Mouse (Mus musculus) CH12.LX (cell line): Measurements from ENCODE around the gene C1galt1c1. TPM values are rescaled to one million over a fixed set of nuclear protein-coding genes. Genes with fewer than 3 reads are reported as not detected.

Source experiments
- DNase-seq: peaks from one replicate; pipeline ENCODE4 v3.0.0-alpha.2; 2013; ENCODE audit errors: extremely low read depth
- H3K27ac ChIP-seq: 2 replicates; pipeline ENCODE4 v1.5.1; 2012; ENCODE audit warnings: low read depth, mild to moderate bottlenecking, control low read depth, moderate library complexity; ENCODE audit not compliant: insufficient read depth
- H3K27me3 ChIP-seq: replicated peaks from 2 replicates; pipeline ENCODE3; 2012; ENCODE audit warnings: inconsistent platforms
- H3K36me3 ChIP-seq, 2 experiments: replicated peaks in 1 of 2; 2 replicates each; pipeline versions ENCODE3 to v1.6.1; 2012; ENCODE audit warnings: inconsistent platforms in 1 of 2, low read length in 1 of 2, mild to moderate bottlenecking in 1 of 2, mixed read lengths in 1 of 2, moderate library complexity in 1 of 2; ENCODE audit not compliant: control insufficient read depth in 1 of 2, insufficient read depth in 1 of 2
- H3K4me1 ChIP-seq, 2 experiments: 2 replicates each; pipeline ENCODE4 v1.6.1; 2012; ENCODE audit warnings: inconsistent platforms in 1 of 2, moderate library complexity in 1 of 2; ENCODE audit not compliant: insufficient read depth in 2 of 2, control insufficient read depth in 1 of 2
- H3K4me2 ChIP-seq: 2 replicates; pipeline ENCODE4 v1.6.1; 2012; ENCODE audit warnings: low read depth, mild to moderate bottlenecking, control low read depth; ENCODE audit not compliant: poor library complexity, insufficient read depth, severe bottlenecking
- H3K4me3 ChIP-seq, 3 experiments: fragments of 150-350 bp in 1 of 3; sonication (generic) in 1 of 3; replicated peaks in 1 of 3; 2 replicates each; pipeline versions ENCODE3 to v1.5.1; 2011 to 2012; ENCODE audit warnings: low read depth in 2 of 3, low read length in 2 of 3, mild to moderate bottlenecking in 2 of 3, moderate library complexity in 2 of 3, control low read depth in 1 of 3, improper control_type of control experiment in 1 of 3, inconsistent platforms in 1 of 3, mixed read lengths in 1 of 3; ENCODE audit not compliant: poor library complexity in 1 of 3
- H3K79me2 ChIP-seq: replicated peaks from 2 replicates; pipeline ENCODE4 v1.6.1; 2012; ENCODE audit warnings: mild to moderate bottlenecking, moderate library complexity; ENCODE audit not compliant: control insufficient read depth, poor library complexity, insufficient read depth, severe bottlenecking; ENCODE audit errors: extremely low read depth
- H3K9ac ChIP-seq: 2 replicates; pipeline ENCODE4 v1.6.1; 2012; ENCODE audit warnings: low read depth, mild to moderate bottlenecking, control low read depth, moderate library complexity; ENCODE audit not compliant: insufficient read depth
- H3K9me3 ChIP-seq: replicated peaks from 2 replicates; pipeline ENCODE3; 2012; ENCODE audit warnings: low read length, inconsistent platforms, mixed read lengths
- CHD1 ChIP-seq: IDR thresholded peaks from 2 replicates; pipeline ENCODE4 v1.6.1; 2012; ENCODE audit warnings: low read depth, low read length, improper control_type of control experiment, inconsistent platforms
- CHD2 ChIP-seq: IDR thresholded peaks from 2 replicates; pipeline ENCODE4 v1.6.1; 2011; ENCODE audit warnings: low read length, improper control_type of control experiment
- CTCF ChIP-seq, 2 experiments: IDR thresholded peaks in 1 of 2; conservative IDR thresholded peaks in 1 of 2; 2 replicates each; pipeline ENCODE4 v1.5.1; 2011 to 2012; ENCODE audit warnings: low read depth in 2 of 2, low read length in 2 of 2, improper control_type of control experiment in 1 of 2, inconsistent platforms in 1 of 2, mild to moderate bottlenecking in 1 of 2, moderate library complexity in 1 of 2
- E2F4 ChIP-seq: IDR thresholded peaks from 2 replicates; pipeline ENCODE4 v1.6.1; 2011; ENCODE audit warnings: low read depth, low read length, improper control_type of control experiment; ENCODE audit not compliant: insufficient replicate concordance
- ETS1 ChIP-seq: conservative IDR thresholded peaks from 2 replicates; pipeline ENCODE4 v1.6.1; 2012; ENCODE audit warnings: low read depth, mild to moderate bottlenecking, inconsistent platforms, low read length, improper control_type of control experiment, moderate library complexity
- GABPA ChIP-seq: IDR thresholded peaks from 2 replicates; pipeline ENCODE4 v1.6.1; 2012; ENCODE audit warnings: low read depth, low read length, improper control_type of control experiment, inconsistent platforms; ENCODE audit not compliant: insufficient replicate concordance
- HCFC1 ChIP-seq: IDR thresholded peaks from 2 replicates; pipeline ENCODE4 v1.6.1; 2012; ENCODE audit warnings: low read depth, mild to moderate bottlenecking, inconsistent platforms, low read length, improper control_type of control experiment
- IRF4 ChIP-seq: IDR thresholded peaks from 2 replicates; pipeline ENCODE4 v1.6.1; 2014; ENCODE audit warnings: low read depth, mild to moderate bottlenecking, inconsistent platforms, low read length, improper control_type of control experiment
- JUN ChIP-seq: IDR thresholded peaks from 2 replicates; pipeline ENCODE4 v1.6.1; 2011; ENCODE audit warnings: low read depth, mild to moderate bottlenecking, low read length, improper control_type of control experiment, moderate library complexity; ENCODE audit not compliant: insufficient read depth
- JUND ChIP-seq: conservative IDR thresholded peaks from 2 replicates; pipeline ENCODE4 v1.6.1; 2011; ENCODE audit warnings: low read depth, low read length, improper control_type of control experiment
- MXI1 ChIP-seq: IDR thresholded peaks from 2 replicates; pipeline ENCODE4 v1.6.1; 2011; ENCODE audit warnings: mild to moderate bottlenecking, low read depth, low read length, improper control_type of control experiment
- MYC ChIP-seq: IDR thresholded peaks from 2 replicates; pipeline ENCODE4 v1.6.1; 2011; ENCODE audit warnings: low read depth, mild to moderate bottlenecking, improper control_type of control experiment, low read length
- NELFE ChIP-seq: IDR thresholded peaks from 2 replicates; pipeline ENCODE4 v1.6.1; 2011; ENCODE audit warnings: low read depth, low read length, improper control_type of control experiment
- NRF1 ChIP-seq: IDR thresholded peaks from 2 replicates; pipeline ENCODE4 v1.6.1; 2014; ENCODE audit warnings: low read depth, mild to moderate bottlenecking, inconsistent platforms, low read length, improper control_type of control experiment, moderate library complexity
- PAX5 ChIP-seq: IDR thresholded peaks from 2 replicates; pipeline ENCODE4 v1.6.1; 2012; ENCODE audit warnings: low read length, inconsistent platforms, mixed read lengths
- SIN3A ChIP-seq: IDR thresholded peaks from 2 replicates; pipeline ENCODE4 v1.6.1; 2012; ENCODE audit warnings: low read length, improper control_type of control experiment, inconsistent platforms
- SMC3 ChIP-seq: IDR thresholded peaks from 2 replicates; pipeline ENCODE4 v1.6.1; 2011; ENCODE audit warnings: low read depth, low read length, improper control_type of control experiment
- UBTF ChIP-seq: IDR thresholded peaks from 2 replicates; pipeline ENCODE4 v1.6.1; 2012; ENCODE audit warnings: low read depth, mild to moderate bottlenecking, inconsistent platforms, low read length, improper control_type of control experiment, moderate library complexity
- ZC3H11A ChIP-seq: IDR thresholded peaks from 2 replicates; pipeline ENCODE4 v1.6.1; 2012; ENCODE audit warnings: low read depth, mild to moderate bottlenecking, inconsistent platforms, low read length, improper control_type of control experiment
- ZKSCAN1 ChIP-seq: IDR thresholded peaks from 2 replicates; pipeline ENCODE4 v1.6.1; 2012; ENCODE audit warnings: low read depth, inconsistent platforms, low read length, improper control_type of control experiment, borderline replicate concordance
- dilution Hi-C: fragments of 300-500 bp; cut with MboI; formaldehyde crosslinking; loops from 2 replicates; pipeline ENCODE4 v1.14.3; 2020; ENCODE audit warnings: low sequenced_read_pairs; ENCODE audit not compliant: extremely low pct_unique_long_range_greater_than_20kb, extremely low pct_ligation_motif_present
- in situ Hi-C: fragments of 300-500 bp; cut with MboI; formaldehyde crosslinking; loops from 3 replicates; pipeline ENCODE4 v1.14.3; 2019; ENCODE audit warnings: low sequenced_read_pairs, low pct_ligation_motif_present, low pct_unique_long_range_greater_than_20kb, mixed read lengths
- polyA plus RNA-seq: library from polyadenylated mRNA; unstranded; fragments of >175 nt; gene quantifications from 2 replicates; pipeline ENCODE4 v1.2.1, GENCODE M21; 2012; ENCODE audit warnings: low read depth; ENCODE audit not compliant: insufficient read length
- total RNA-seq, 2 experiments: library from RNA; depleted of rRNA; stranded (reverse); fragments of 300-350 nt in 1 of 2; fragments of >200 nt in 1 of 2; gene quantifications; 2 replicates each; pipeline ENCODE4 v1.2.3; 2012 to 2014

C1galt1c1 gene
- total and polyA plus RNA-seq, 3 experiments: 10.8 to 37.6 (median 12.0) TPM

- TF ChIP-seq JUN (no peak), ZC3H11A (no peak), E2F4 (0 out of 2 replicates have a peak, but pooled peaks have one; percentile 73), GABPA (no peak; the same call in 1 of the 2 replicates)
These were observed 34.5 kb downstream of the C1galt1c1 start, which contains the start of gene Mcts1 (continued) for GRCm38 (mm10) chrX:38600177-38600994.

- Histone ChIP-seq H3K9ac (no peak overlapping the region), H3K27ac (no peak overlapping the region), H3K4me2 (no peak overlapping the region), H3K27me3 (no peaks in the 10 kb centered on the region), H3K9me3 (no peaks in the 10 kb centered on the region), H3K4me3 (no peak overlapping the region), H3K36me3 (no peaks in the 10 kb centered on the region), H3K79me2 (no peaks in the 10 kb centered on the region), H3K4me1 (no peaks in the 10 kb centered on the region)
- dilution Hi-C loops (no loop called here), in situ Hi-C loops (no loop called here)
- no peak for DNase-seq
- no peak for TF ChIP-seq ZC3H11A
- no peak for TF ChIP-seq SIN3A
- TF ChIP-seq ZKSCAN1: no peak
- TF ChIP-seq UBTF: no peak
- TF ChIP-seq NELFE: no peak
- TF ChIP-seq HCFC1: no peak
- no peak for TF ChIP-seq JUN
- TF ChIP-seq ETS1: no peak
- TF ChIP-seq MXI1: no peak
- TF ChIP-seq E2F4: no peak
- no peak for TF ChIP-seq IRF4
- no peak for TF ChIP-seq CTCF (conservative IDR thresholded peaks at IDR 0.05 in 1 of 2, IDR thresholded peaks at IDR 0.05 in 1 of 2; ENCODE audit: low read depth in 2 of 2, low read length in 2 of 2)
- TF ChIP-seq SMC3: no peak
- TF ChIP-seq PAX5: no peak
- no peak for TF ChIP-seq CHD2
- TF ChIP-seq NRF1: no peak
- no peak for TF ChIP-seq MYC
- TF ChIP-seq CHD1: no peak
- TF ChIP-seq JUND: no peak
These were observed 41.6 kb downstream of the C1galt1c1 start for GRCm38 (mm10) chrX:38593180-38593889.
